Mouse (Mus musculus) monocyte, adult 5-6 weeks (primary cell): ENCODE measurements at regions not wholly inside any gene's neighbourhood (a gene's known extent, or its start where the extent isn't known, plus 50 kb on each side); places are given as distances from the start of the nearest gene placed in this dataset.

ENCODE experiments used
- ATAC-seq: fragments of 153-309, 156-312 bp; replicated peaks from 2 replicates; pipeline ENCODE4 v1.8.0; 2017; ENCODE audit warnings: mild to moderate bottlenecking; ENCODE audit not compliant: low TSS enrichment, insufficient number of reproducible peaks, severe bottlenecking, poor library complexity, low FRiP score

- ATAC-seq: no peak
These were observed 234.1 kb downstream of the Cd83 start for GRCm38 (mm10) chr13:44018489-44019303.

GRCm38 (mm10) chr13:44019304-44019583, 234.7 kb downstream of the Cd83 start:
- no peak for ATAC-seq

- ATAC-seq: no peak
These were observed 236.3 kb downstream of the Cd83 start for GRCm38 (mm10) chr13:44020851-44021250.

- ATAC-seq: no peak
These were observed 237.5 kb downstream of the Cd83 start for GRCm38 (mm10) chr13:44022106-44022505.

GRCm38 (mm10) chr13:44024612-44025011, 240.0 kb downstream of the Cd83 start:
- no peak for ATAC-seq

- ATAC-seq: no peak
These were observed 242.0 kb downstream of the Cd83 start for GRCm38 (mm10) chr13:44026321-44027255.

DNA sequence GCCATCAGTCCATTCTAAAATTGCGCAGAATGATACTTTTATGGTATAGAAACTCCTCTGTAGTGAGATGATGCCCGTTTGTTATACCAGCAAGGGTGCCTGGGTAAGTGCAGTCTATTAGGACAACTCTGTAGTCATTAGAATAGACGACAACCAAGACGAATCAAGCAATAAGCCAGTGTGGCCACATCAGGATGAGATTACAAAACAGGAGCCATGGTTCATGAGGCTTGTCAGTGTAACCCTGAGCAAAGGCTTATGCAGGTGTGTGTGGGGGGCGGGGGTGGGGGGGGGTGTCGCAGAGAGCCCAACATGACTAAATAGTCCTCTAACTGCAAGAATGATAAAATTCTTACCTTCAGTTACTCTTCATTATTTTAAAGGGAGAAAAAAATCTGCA, 243.5 kb downstream of the Cd83 start:
- no peak for ATAC-seq

DNA sequence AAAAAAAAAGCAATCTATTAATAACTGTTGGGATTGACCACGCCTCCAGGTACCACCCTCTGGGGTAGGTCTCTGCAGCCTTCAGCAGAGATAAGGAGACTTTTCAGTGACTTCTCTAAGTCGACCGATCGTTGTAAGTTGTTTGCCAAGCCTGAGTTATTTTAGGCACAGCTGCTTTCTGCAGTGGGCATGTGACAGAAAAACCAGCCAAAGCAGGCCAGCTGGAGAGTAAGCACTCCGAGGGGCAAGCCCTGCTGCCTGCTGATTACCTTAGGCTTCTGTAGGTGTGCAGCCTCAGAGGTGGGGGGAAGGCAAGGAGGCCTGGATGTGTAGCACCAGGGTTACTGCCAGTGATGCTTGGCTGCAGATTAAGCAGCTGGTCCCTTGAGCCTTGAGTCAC, 246.0 kb downstream of the Cd83 start:
- ATAC-seq: no peak

GRCm38 (mm10) chr13:44037774-44038294, 253.3 kb downstream of the Cd83 start:
- no peak for ATAC-seq

DNA sequence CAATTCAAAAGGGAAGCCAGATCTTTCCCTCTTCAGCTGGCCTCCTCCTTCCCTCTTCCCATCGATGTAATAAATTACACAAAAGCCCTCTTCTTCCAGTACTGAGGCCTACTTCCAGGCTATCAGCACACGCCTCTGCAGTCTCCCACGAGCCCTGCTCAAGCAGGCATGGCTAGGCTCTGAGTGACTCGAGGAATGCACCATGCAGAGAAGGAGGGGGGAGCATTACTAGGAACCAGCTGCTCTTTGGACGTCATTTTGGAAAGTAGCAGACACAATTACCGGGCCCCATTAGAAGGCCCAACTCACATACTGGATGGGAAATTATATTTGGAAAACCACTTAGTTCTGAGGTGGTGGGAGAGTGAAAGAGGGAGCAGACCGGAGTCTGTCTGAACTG, 253.7 kb downstream of the Cd83 start:
- ATAC-seq: no peak

DNA sequence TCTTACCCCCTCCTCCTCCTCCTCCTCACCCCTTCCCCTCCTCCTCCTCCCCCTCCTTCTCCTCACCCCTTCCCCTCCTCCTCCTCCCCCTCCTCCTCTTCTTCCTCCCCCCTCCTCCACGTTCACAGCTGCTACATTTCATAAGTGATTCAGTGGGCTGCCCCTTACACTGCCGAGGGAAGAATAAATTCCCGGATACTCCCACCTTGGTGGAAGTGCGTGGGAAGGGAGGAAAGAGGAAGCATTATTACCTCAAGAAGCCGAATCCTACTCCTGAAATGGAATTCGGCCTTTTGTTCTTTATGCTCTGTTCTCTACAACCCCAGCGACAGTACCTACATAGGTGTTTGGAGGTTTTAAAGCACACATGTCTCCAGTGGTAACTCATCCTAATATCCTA, 256.1 kb downstream of the Cd83 start:
- no peak for ATAC-seq

- ATAC-seq: no peak
These were observed 258.3 kb downstream of the Cd83 start for GRCm38 (mm10) chr13:44042730-44043493.

GRCm38 (mm10) chr13:44043494-44043885, 258.9 kb downstream of the Cd83 start:
- ATAC-seq: no peak

- ATAC-seq: no peak
These were observed 260.1 kb downstream of the Cd83 start for GRCm38 (mm10) chr13:44044546-44045216.

- ATAC-seq: no peak
These were observed 261.9 kb downstream of the Cd83 start for GRCm38 (mm10) chr13:44046436-44046835.

DNA sequence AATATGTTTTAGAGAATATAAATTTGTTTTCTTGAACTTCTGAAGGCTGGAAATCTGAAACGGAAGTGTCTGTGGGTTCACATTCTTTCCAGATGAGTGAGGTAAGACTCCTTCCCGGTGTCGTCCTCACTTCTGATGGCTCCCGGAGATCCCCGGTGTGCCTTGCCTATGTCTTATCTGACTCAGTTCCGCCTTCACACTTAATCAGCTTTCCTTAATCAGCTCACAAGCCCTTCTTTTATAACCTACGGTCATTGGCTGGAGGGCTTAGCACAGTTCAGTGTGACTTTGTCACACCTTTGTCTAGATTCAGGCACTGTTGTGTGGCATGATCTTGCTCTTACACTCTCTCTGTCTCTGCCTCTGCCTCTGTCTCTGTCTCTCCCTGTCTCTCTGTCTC, 269.6 kb downstream of the Cd83 start:
- ATAC-seq: no peak

- no peak for ATAC-seq
These were observed 271.3 kb downstream of the Cd83 start for GRCm38 (mm10) chr13:44055573-44056491.

DNA sequence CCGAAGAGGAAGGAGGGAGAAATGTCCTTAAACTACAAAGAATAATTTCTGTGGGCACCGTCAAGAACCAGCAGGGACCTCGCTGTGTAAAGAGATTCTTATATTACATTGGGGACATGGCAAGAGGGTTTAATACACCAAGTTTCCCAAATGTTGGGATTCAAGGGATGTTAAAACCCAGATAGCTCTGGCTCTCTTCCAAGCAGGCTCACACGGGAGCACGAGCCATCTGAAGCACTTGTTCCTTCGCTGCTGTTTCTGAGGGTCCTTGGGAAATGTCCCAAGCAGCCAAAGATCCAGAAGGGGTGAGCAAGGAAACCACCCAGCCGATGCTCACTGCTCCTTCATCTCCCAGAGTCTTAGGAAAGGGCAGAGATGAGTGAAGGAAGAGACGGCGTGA, 272.1 kb downstream of the Cd83 start:
- no peak for ATAC-seq
